Mouse (Mus musculus): Measurements from ENCODE around the gene Rnf224.

- TF ChIP-seq CTCF (conservative IDR thresholded peaks at IDR 0.05; ENCODE audit: insufficient read depth, insufficient read length, low read depth, low read length) (no peak), POLR2A (IDR thresholded peaks at IDR 0.05; ENCODE audit: low read depth, low read length) (no peak)
Observed at GRCm38 (mm10) chr2:25223681-25224491, 12.7 kb downstream of the Rnf224 start.

Data from kidney, adult 2 months (tissue).